Mouse (Mus musculus): ENCODE results near the gene Psmd11.
"Not testable (repeated sequence)": the region's sequence is repeated elsewhere in the genome, so short reads cannot be mapped to it uniquely, and the experiment has no call there.

The Psmd11 gene

GRCm38 (mm10) chr11:80428381-80429008 is at the start of gene Psmd11:
Psmd11 (plus strand) TSS chr11:80428615.
- in situ Hi-C loops (cut with MseI, MboI) = no loop called here

GRCm38 (mm10) chr11:80379184-80379583 is 49.2 kb upstream of the Psmd11 start:
- in situ Hi-C loops (cut with MseI, MboI) = not testable (repeated sequence)

- in situ Hi-C loops (cut with MseI, MboI) = no loop called here
Measured at GRCm38 (mm10) chr11:80382626-80383018, 45.8 kb upstream of the Psmd11 start.

GRCm38 (mm10) chr11:80383019-80383625 is 45.3 kb upstream of the Psmd11 start, which contains the start of gene Zfp207:
Zfp207 (plus strand) TSS chr11:80383279.
- in situ Hi-C loops (cut with MseI, MboI) = no loop called here

GRCm38 (mm10) chr11:80383626-80384046 is 44.8 kb upstream of the Psmd11 start:
- in situ Hi-C loops (cut with MseI, MboI) = no loop called here

GRCm38 (mm10) chr11:80384461-80384860 is 44.0 kb upstream of the Psmd11 start:
- in situ Hi-C loops (cut with MseI, MboI) = no loop called here

GRCm38 (mm10) chr11:80385055-80385454 is 43.4 kb upstream of the Psmd11 start:
- in situ Hi-C loops (cut with MseI, MboI) = no loop called here

GRCm38 (mm10) chr11:80386790-80387189 is 41.6 kb upstream of the Psmd11 start:
- in situ Hi-C loops (cut with MseI, MboI) = no loop called here

- in situ Hi-C loops (cut with MseI, MboI) = no loop called here
Measured at GRCm38 (mm10) chr11:80389885-80390284, 38.5 kb upstream of the Psmd11 start.

GRCm38 (mm10) chr11:80391407-80392120 is 36.9 kb upstream of the Psmd11 start:
- in situ Hi-C loops (cut with MseI, MboI) = no loop called here

GRCm38 (mm10) chr11:80395930-80396329 is 32.5 kb upstream of the Psmd11 start:
- in situ Hi-C loops (cut with MseI, MboI) = no loop called here

- in situ Hi-C loops (cut with MseI, MboI) = no loop called here
Measured at GRCm38 (mm10) chr11:80396617-80397016, 31.8 kb upstream of the Psmd11 start.

- in situ Hi-C loops (cut with MseI, MboI) = not testable (repeated sequence)
Measured at GRCm38 (mm10) chr11:80407878-80408277, 20.5 kb upstream of the Psmd11 start.

- in situ Hi-C loops (cut with MseI, MboI) = no loop called here
Measured at GRCm38 (mm10) chr11:80410377-80410776, 18.0 kb upstream of the Psmd11 start.

GRCm38 (mm10) chr11:80417085-80417484 is 11.3 kb upstream of the Psmd11 start:
- in situ Hi-C loops (cut with MseI, MboI) = no loop called here

GRCm38 (mm10) chr11:80419743-80420142 is 8.7 kb upstream of the Psmd11 start:
- in situ Hi-C loops (cut with MseI, MboI) = no loop called here

GRCm38 (mm10) chr11:80420202-80420984 is 8.0 kb upstream of the Psmd11 start:
- in situ Hi-C loops (cut with MseI, MboI) = no loop called here

GRCm38 (mm10) chr11:80421421-80422047 is 6.9 kb upstream of the Psmd11 start:
- in situ Hi-C loops (cut with MseI, MboI) = no loop called here

GRCm38 (mm10) chr11:80424691-80425090 is 3.7 kb upstream of the Psmd11 start:
- in situ Hi-C loops (cut with MseI, MboI) = no loop called here

GRCm38 (mm10) chr11:80425247-80425778 is 3.1 kb upstream of the Psmd11 start:
- in situ Hi-C loops (cut with MseI, MboI) = no loop called here
